Comparison of ENCODE assay signal across 19 mouse cellular contexts in the genomic region with DNA sequence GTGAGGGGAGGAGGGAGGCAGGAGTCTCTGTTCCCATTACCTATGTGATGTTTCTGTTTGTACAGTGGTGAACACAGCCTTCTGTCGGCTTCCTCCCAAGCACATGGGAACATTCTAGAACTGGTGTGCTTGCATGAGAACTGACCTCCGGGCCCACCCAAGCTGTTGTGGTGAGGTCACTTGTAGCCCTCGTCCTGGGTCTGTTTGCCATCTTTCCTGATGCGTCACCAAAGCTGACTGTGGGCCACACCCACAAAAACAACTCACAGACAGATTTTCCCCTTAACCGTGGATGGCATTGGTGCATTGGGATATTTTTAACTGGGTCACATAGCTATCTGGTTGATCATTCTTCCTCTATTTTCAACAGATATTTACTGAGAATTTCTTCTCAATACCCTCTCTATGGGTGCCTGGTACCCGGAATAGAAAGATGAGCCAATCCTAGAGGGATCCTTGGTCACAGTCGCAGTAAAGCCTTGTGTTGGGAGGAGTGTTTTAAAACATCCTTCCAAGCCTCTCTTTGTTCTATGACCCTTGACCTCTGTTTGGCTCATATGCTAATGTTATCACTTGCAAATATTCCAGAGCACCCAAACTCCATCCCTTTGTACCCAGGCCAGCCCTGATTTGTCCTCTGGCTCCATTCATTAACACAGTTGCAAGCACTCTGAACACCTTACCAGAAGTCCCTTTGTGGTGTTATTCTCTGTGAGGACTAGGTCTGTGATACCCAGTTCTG. TPM values are rescaled to one million over a fixed set of nuclear protein-coding genes. Genes with fewer than 3 reads are reported as not detected.
DNase-seq lines count a peak whose midpoint lies in the region; ATAC-seq and TF ChIP-seq lines count a peak whose summit lies in the region.
"Had no signal": no experiment of that assay in that cellular context is flagged by ENCODE, and none has a peak within 500 bp of the region (broad histone marks: within the 10 kb centered on the region; RNA-seq: fewer than 3 reads in every experiment).

No protein-coding gene starts in this region.

- no peaks in the 10 kb centered on the region for H3K27me3 ChIP-seq in kidney, adult 2 months (replicated peaks; ENCODE audit: control insufficient read depth, insufficient read depth, low read length)
- H3K27me3 ChIP-seq: limb, embryonic 12.5 days had no signal

- peak; percentile 44 for DNase-seq in gastrocnemius, adult 18-20 months (ENCODE audit: low spot score)
- DNase-seq in gastrocnemius, postnatal 4 days (ENCODE audit: low spot score in 2 of 2) = no peak
- DNase-seq in kidney, adult 2 months = peak; percentile 12
- no peak for DNase-seq in kidney, adult 8-10 months
- DNase-seq in 3T3-L1 (ENCODE audit: low read depth, low spot score) (peak; percentile 78), adipocyte (ENCODE audit: low spot score) (peak; percentile 4)
- no peak for DNase-seq in cerebellum, adult 8-10 months
- DNase-seq: cerebellum, adult 2 months; kidney, adult 9 months; right cerebral cortex, postnatal 14 days; thymus, adult 2 months had no signal

- WGBS in kidney, adult 2 months = 76% methylated on average over 7 of the region's 7 CpGs

- H3K36me3 ChIP-seq in kidney, adult 2 months (ENCODE audit: control insufficient read depth, insufficient read depth, low read length) = no peaks in the 10 kb centered on the region
- H3K36me3 ChIP-seq: limb, embryonic 12.5 days; liver, embryonic 15.5 days had no signal

- no peak overlapping the region for H3K4me3 ChIP-seq in kidney, adult 2 months (ENCODE audit: insufficient read depth, low read depth, low read length)
- H3K4me3 ChIP-seq: left cerebral cortex, adult 2 months; limb, embryonic 12.5 days; liver, embryonic 15.5 days had no signal

- no peak for TF ChIP-seq CTCF in kidney, adult 2 months (conservative IDR thresholded peaks at IDR 0.05; ENCODE audit: insufficient read depth, insufficient read length, low read depth, low read length)

- no peak for ATAC-seq in megakaryocyte progenitor cell, adult 5-6 weeks (replicated peaks; ENCODE audit: poor library complexity)
- ATAC-seq: forebrain, embryonic 16.5 days had no signal

- H3K27ac ChIP-seq in kidney, adult 2 months (ENCODE audit: insufficient read depth, low read depth, low read length) = no peak overlapping the region
- H3K27ac ChIP-seq: hindbrain, embryonic 14.5 days; left cerebral cortex, adult 2 months; limb, embryonic 12.5 days; liver, embryonic 15.5 days had no signal

- H3K4me1 ChIP-seq in kidney, adult 2 months (ENCODE audit: control insufficient read depth, insufficient read depth, low read length) = peaks cover 5% of the 10 kb centered on the region; the same call in 1 of the 2 replicates
- H3K4me1 ChIP-seq: limb, embryonic 12.5 days; liver, embryonic 15.5 days had no signal

- TF ChIP-seq POLR2A in kidney, adult 2 months (IDR thresholded peaks at IDR 0.05; ENCODE audit: low read depth, low read length) = no peak

RNA-seq across cellular contexts. Expression of a gene that starts 19.9 kb away (rescaled TPM):
- total RNA-seq in gastrocnemius, adult 18-20 months (2021) = 10 to 100 TPM in 1 of 2 experiments, 1 to 10 TPM in 1; 9.5 to 13.4 TPM
- 10 to 100 TPM; 11.0 to 11.9 TPM for total RNA-seq in gastrocnemius, postnatal 4 days (2021)
- polyA plus RNA-seq in kidney, adult 2 months (2012; rRNA removed) = 35.1 and 36.1 TPM in 2 replicates
- 1.2 TPM in 2 replicates for total RNA-seq in megakaryocyte progenitor cell, adult 5-6 weeks (2015)
- total RNA-seq in megakaryocyte progenitor cell, adult 5-6 weeks (2017) = 0.74 and 1.1 TPM in 2 replicates
- total RNA-seq: granulocyte monocyte progenitor cell, adult 5-6 weeks; MEL had no signal

RNA-seq across cellular contexts. Expression of a gene that starts 31.1 kb away (rescaled TPM):
- total RNA-seq in gastrocnemius, adult 18-20 months (2021) = 1 to 10 TPM; 6.8 to 7.5 TPM
- total RNA-seq in gastrocnemius, postnatal 4 days (2021) = 10 to 100 TPM; 16.1 to 16.9 TPM
- 30.8 and 32.7 TPM in 2 replicates for polyA plus RNA-seq in kidney, adult 2 months (2012; rRNA removed)
- 188 and 192 TPM in 2 replicates for total RNA-seq in megakaryocyte progenitor cell, adult 5-6 weeks (2015)
- total RNA-seq in megakaryocyte progenitor cell, adult 5-6 weeks (2017) = 284 and 295 TPM in 2 replicates

Comparison
In these comparisons a context has a peak if more than half of its experiments do, and no peak if none do; other contexts are left out.
1. DNase-seq: peak in gastrocnemius, adult 18-20 months (single experiment), kidney, adult 2 months (single experiment), 3T3-L1 (single experiment) and adipocyte (single experiment); none in gastrocnemius, postnatal 4 days (0 of 2), kidney, adult 8-10 months (0 of 2) and cerebellum, adult 8-10 months (single experiment).
2. RNA of a gene that starts 19.9 kb away (total RNA-seq): 9.5 to 13.4 TPM in gastrocnemius, adult 18-20 months and 11.0 to 11.9 TPM in gastrocnemius, postnatal 4 days; 0.74 to 1.2 TPM in megakaryocyte progenitor cell, adult 5-6 weeks; every median in the first group is over 4 times any median in the second.
3. RNA of a gene that starts 31.1 kb away (total RNA-seq): 188 to 295 TPM in megakaryocyte progenitor cell, adult 5-6 weeks; 16.1 to 16.9 TPM in gastrocnemius, postnatal 4 days and 6.8 to 7.5 TPM in gastrocnemius, adult 18-20 months; every median in the first group is over 10 times any median in the second.